Mouse (Mus musculus) macrophage (primary cell): ENCODE measurements at regions not wholly inside any gene's neighbourhood (a gene's known extent, or its start where the extent isn't known, plus 50 kb on each side); places are given as distances from the start of the nearest gene placed in this dataset.

Source experiments
- H3K27ac ChIP-seq: fragments of 350-480 bp; formaldehyde crosslinking; 2 replicates; pipeline ENCODE4 v1.9.0; 2021
- H3K36me3 ChIP-seq: fragments of 350-480 bp; formaldehyde crosslinking; 2 replicates; pipeline ENCODE4 v1.9.0; 2021; ENCODE audit errors: inconsistent target
- H3K4me3 ChIP-seq: fragments of 350-480 bp; formaldehyde crosslinking; 2 replicates; pipeline ENCODE4 v1.9.0; 2021; ENCODE audit errors: inconsistent target
- H3K79me2 ChIP-seq: fragments of 350-480 bp; formaldehyde crosslinking; 2 replicates; pipeline ENCODE4 v1.9.0; 2021; ENCODE audit errors: inconsistent target
- whole genome bisulfite sequencing: methylation state at CpG from one replicate; pipeline ENCODE4 v1.1.7; 2026; ENCODE audit warnings: inconsistent platforms; ENCODE audit not compliant: missing documents; 5-methylcytosine and 5-hydroxymethylcytosine counted together

- Histone ChIP-seq H3K27ac (no peak overlapping the region), H3K36me3 (no peaks in the 10 kb centered on the region), H3K79me2 (no peaks in the 10 kb centered on the region), H3K4me3 (no peak overlapping the region)
- 91% methylated on average over 3 of the region's 3 CpGs for WGBS
Observed at GRCm38 (mm10) chr15:25000171-25000570, 413.4 kb downstream of the Basp1 start.

DNA sequence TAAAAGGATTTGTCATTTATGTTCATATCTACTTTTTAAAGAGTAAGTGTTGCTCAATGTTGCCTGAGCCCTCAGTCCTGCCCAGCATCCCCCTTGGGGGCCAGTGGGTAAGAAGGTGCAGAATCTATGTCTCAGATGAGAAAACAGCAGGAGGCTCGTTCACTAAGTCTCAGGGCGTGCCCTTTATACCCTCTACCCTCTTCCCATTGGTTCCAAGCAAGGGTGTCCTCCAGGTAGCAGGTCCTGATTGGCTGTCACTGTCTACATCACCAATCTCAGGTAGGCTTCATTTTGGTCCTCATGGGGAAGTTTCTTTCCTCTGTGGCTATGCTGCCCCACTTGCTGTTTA is 420.3 kb downstream of the Basp1 start:
- H3K79me2 ChIP-seq, result no peaks in the 10 kb centered on the region
- no peaks in the 10 kb centered on the region for H3K36me3 ChIP-seq
- WGBS, result 49% methylated on average over 2 of the region's 2 CpGs
- H3K27ac ChIP-seq, result no peak overlapping the region
- H3K4me3 ChIP-seq, result no peak overlapping the region

DNA sequence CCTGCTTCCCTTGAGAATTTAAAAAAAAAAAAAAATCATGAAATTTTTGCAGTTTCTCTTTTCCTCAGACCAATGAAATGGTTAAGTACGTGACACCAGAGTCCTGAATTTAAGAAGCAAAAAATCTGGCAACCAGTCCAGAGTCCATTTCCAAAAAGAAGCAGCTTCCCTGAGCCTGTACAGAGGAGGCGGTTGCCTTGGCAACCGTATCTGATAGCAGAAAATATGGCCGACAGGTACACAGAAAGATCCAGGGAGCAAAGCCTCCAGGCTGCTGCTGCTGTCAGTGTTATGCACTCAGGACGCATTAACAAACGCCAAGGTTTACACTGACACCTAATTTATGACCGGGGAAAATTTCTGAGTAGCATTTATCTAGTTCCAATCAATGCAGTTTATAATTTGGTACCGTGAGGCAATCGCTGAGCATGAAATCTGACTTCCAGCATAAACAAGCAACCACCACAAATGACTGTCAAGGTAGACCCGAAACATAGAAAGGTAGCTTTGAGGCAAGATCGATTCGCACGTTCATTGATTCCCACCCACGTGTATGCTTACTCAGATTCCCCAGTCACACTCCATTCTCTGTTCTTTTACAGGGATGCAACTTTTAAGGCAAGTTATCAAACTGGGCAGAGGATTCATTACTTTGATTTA is 420.8 kb downstream of the Basp1 start:
- H3K36me3 ChIP-seq, result no peaks in the 10 kb centered on the region
- no peak overlapping the region for H3K4me3 ChIP-seq
- WGBS, result 91% methylated on average over 14 of the region's 14 CpGs
- H3K27ac ChIP-seq, result no peak overlapping the region
- H3K79me2 ChIP-seq, result no peaks in the 10 kb centered on the region

DNA sequence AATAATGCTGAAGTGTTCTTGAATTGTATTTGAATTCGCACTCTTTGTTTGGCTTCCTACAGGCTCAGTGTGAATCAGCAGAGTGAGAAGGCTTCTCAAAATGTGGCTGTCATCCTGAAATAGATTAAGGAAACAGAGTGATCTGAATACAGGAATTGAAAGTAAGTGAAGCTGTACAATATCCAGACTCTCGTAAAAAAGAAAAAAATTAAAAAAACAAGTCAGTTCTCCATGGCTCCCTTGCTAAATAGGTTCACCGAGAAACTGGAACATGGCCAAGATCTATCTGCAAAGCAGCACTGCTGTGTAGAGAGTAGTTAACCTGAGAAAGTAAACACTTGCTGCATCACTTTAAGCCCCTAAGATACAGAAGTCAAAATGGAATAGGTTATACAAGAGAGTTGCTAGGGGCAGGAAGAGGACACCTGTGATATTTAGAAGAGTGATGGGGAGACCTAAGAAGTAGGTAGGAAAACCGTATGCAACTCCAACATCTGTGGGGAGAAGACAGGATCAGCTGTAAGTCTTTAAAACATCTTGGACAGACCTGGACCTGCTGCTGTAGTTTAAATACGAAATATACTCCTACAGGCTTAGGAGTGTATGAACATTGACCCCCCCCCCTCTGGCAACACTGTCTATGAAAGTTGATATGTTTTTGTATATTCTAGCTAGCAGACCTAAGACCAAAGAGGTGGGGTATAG is 423.3 kb downstream of the Basp1 start:
- Histone ChIP-seq H3K27ac (no peak overlapping the region), H3K79me2 (no peaks in the 10 kb centered on the region), H3K4me3 (no peak overlapping the region), H3K36me3 (no peaks in the 10 kb centered on the region)
- WGBS, result 50% methylated on average over 5 of the region's 5 CpGs

GRCm38 (mm10) chr15:24980841-24981240 is 432.7 kb downstream of the Basp1 start:
- no peak overlapping the region for H3K27ac ChIP-seq
- no peak overlapping the region for H3K4me3 ChIP-seq
- WGBS, result 91% methylated on average over 4 of the region's 4 CpGs
- H3K36me3 ChIP-seq, result no peaks in the 10 kb centered on the region
- no peaks in the 10 kb centered on the region for H3K79me2 ChIP-seq

DNA sequence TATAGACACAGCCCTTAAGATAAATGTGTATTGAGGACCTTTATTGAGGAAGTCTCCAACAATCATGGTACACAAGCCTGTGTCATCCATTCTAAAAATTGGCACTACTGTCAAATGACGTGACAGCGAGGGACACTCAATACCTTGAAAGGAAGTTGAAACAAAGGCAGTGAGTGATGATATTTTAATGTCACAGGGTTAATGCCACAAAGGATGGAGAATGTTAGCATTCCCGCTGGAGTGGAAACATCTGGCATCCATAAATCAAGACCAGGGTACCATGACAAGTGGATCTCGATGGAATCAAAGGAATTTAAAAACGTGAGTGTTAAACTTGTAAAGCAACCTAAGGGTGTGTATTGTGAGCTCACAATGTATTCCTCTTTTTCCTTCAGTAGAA is 441.5 kb downstream of the Basp1 start:
- Histone ChIP-seq H3K27ac (no peak overlapping the region), H3K4me3 (no peak overlapping the region), H3K79me2 (no peaks in the 10 kb centered on the region), H3K36me3 (no peaks in the 10 kb centered on the region)
- WGBS, result 45% methylated on average over 5 of the region's 5 CpGs

GRCm38 (mm10) chr15:24969391-24969812 is 444.2 kb downstream of the Basp1 start:
- 63% methylated on average over 2 of the region's 2 CpGs for WGBS

GRCm38 (mm10) chr15:24968636-24969317 is 444.8 kb downstream of the Basp1 start:
- no peaks in the 10 kb centered on the region for H3K36me3 ChIP-seq
- H3K4me3 ChIP-seq, result no peak overlapping the region
- WGBS, result 91% methylated on average over 7 of the region's 7 CpGs
- no peak overlapping the region for H3K27ac ChIP-seq
- H3K79me2 ChIP-seq, result no peaks in the 10 kb centered on the region

More at GRCm38 (mm10) chr15:24969391-24969812, 444.2 kb downstream of the Basp1 start:
- no peaks in the 10 kb centered on the region for H3K79me2 ChIP-seq
- H3K27ac ChIP-seq, result no peak overlapping the region
- no peak overlapping the region for H3K4me3 ChIP-seq
- H3K36me3 ChIP-seq, result no peaks in the 10 kb centered on the region

DNA sequence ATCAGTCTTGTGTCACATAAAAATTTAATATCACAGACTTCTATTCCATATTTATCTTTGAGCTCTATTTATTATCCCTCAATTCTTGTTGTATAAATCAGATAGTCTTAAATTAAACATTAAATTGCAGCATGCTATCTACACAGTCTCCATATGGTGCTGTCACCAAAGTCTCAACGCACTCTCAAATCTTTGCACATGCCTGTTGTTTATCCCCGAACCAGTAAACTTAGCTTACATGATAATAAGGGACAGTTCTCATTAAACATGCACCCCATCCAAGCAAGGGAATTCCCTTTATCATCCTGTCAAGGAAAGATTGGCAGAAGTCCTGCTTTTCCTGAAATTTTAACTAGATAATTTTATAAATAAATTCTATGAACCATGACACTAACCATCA is 483.8 kb downstream of the Basp1 start:
- no peak overlapping the region for H3K27ac ChIP-seq
- no peaks in the 10 kb centered on the region for H3K36me3 ChIP-seq
- H3K4me3 ChIP-seq, result no peak overlapping the region
- H3K79me2 ChIP-seq, result no peaks in the 10 kb centered on the region
- 96% methylated on average over 2 of the region's 2 CpGs for WGBS

DNA sequence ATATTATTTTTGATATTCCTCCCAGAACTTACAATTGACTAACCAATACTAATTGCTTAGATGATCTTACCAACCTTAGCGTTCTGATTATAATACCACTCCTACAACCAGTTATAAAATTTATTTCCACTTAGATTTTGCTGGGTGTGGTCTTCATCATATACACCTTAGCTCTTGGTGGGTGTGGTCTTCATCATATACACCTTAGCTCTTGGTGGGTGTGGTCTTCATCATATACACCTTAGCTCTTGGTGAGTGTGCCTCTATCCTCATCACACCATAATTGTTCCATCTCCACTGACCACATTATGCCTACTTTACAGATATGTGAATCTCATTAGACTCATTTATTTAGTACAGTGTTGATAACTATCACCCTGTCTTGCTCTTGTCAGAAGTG is 501.7 kb downstream of the Basp1 start:
- WGBS, result 78% methylated on average over 1 of the region's 1 CpGs
- H3K4me3 ChIP-seq, result no peak overlapping the region
- no peaks in the 10 kb centered on the region for H3K79me2 ChIP-seq
- no peak overlapping the region for H3K27ac ChIP-seq
- no peaks in the 10 kb centered on the region for H3K36me3 ChIP-seq

GRCm38 (mm10) chr15:24911466-24911865 is 502.1 kb downstream of the Basp1 start:
- WGBS, result 76% methylated on average over 1 of the region's 1 CpGs

DNA sequence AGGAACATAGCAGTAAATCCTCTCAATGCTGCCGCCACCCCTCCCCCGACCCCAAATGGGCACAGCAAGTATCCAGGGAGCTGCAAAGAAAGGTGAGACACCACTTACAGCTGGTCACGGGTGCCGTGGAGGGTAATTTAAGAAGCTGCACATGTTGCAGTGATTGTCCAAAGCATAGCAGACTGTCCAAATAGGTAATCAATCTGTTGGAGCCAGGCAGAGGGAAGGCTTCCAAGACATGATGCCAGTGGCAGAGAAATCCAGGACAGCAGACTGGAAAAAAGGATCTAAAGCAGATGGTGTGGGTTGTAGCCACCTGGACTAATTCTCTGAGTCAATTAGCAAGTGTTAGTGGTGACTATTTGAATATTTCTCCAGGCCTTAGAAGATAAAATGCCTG is 506.6 kb downstream of the Basp1 start:
- WGBS, result 77% methylated on average over 4 of the region's 4 CpGs
- H3K79me2 ChIP-seq, result no peaks in the 10 kb centered on the region
- H3K36me3 ChIP-seq, result no peaks in the 10 kb centered on the region
- no peak overlapping the region for H3K27ac ChIP-seq
- H3K4me3 ChIP-seq, result no peak overlapping the region

More at GRCm38 (mm10) chr15:24911466-24911865, 502.1 kb downstream of the Basp1 start:
- H3K79me2 ChIP-seq, result no peaks in the 10 kb centered on the region
- H3K36me3 ChIP-seq, result no peaks in the 10 kb centered on the region
- no peak overlapping the region for H3K27ac ChIP-seq
- no peak overlapping the region for H3K4me3 ChIP-seq

DNA sequence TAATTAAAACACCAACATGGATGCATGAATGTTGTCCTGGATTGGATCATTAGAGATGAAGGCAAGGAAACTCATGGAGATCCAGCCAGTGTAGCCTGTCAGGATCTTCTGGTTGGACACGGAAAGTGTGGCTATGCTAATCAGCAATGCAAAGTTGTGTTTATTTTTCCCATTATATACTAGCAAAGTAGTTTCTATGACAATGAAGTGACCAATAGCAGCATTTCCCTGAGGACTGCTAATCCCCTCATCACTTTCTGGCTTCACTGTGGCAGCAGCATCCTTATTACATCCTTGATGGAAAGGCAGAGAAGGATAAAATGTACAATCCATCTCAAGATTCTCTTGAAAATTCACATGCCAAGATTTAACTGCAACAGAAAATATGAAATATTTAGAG is 534.7 kb downstream of the Basp1 start:
- H3K36me3 ChIP-seq, result no peaks in the 10 kb centered on the region
- no peak overlapping the region for H3K27ac ChIP-seq
- no peak overlapping the region for H3K4me3 ChIP-seq
- 100% methylated on average over 1 of the region's 1 CpGs for WGBS
- no peaks in the 10 kb centered on the region for H3K79me2 ChIP-seq

GRCm38 (mm10) chr15:24877711-24878598 is 535.6 kb downstream of the Basp1 start:
- Histone ChIP-seq H3K4me3 (no peak overlapping the region), H3K79me2 (no peaks in the 10 kb centered on the region), H3K27ac (no peak overlapping the region), H3K36me3 (no peaks in the 10 kb centered on the region)
- WGBS, result 86% methylated on average over 6 of the region's 6 CpGs
